Mouse (Mus musculus): ENCODE measurements around the gene Abhd14a.

The Abhd14a gene

GRCm38 (mm10) chr9:106469317-106469716 lies 21.8 kb upstream of the Abhd14a start:
- DNase-seq (ENCODE audit: low spot score in 2 of 2), result no peak

- DNase-seq (ENCODE audit: low spot score in 2 of 2), result no peak
Measured at GRCm38 (mm10) chr9:106467746-106468145, 20.3 kb upstream of the Abhd14a start.

GRCm38 (mm10) chr9:106466721-106467120 lies 19.2 kb upstream of the Abhd14a start:
- DNase-seq (ENCODE audit: low spot score in 2 of 2), result no peak

GRCm38 (mm10) chr9:106465571-106466200 lies 18.2 kb upstream of the Abhd14a start, which contains the start of gene Gpr62:
Gene Gpr62 (minus strand): TSS chr9:106465938.
- DNase-seq (ENCODE audit: low spot score in 2 of 2), result no peak

- DNase-seq (ENCODE audit: low spot score in 2 of 2), result no peak
Measured at GRCm38 (mm10) chr9:106464751-106465541, 17.5 kb upstream of the Abhd14a start.

GRCm38 (mm10) chr9:106463122-106464063 lies 15.9 kb upstream of the Abhd14a start:
- no peak for DNase-seq (ENCODE audit: low spot score in 2 of 2)

- no peak for DNase-seq (ENCODE audit: low spot score in 2 of 2)
Measured at GRCm38 (mm10) chr9:106462430-106462800, 14.9 kb upstream of the Abhd14a start.

GRCm38 (mm10) chr9:106461641-106462429 lies 14.4 kb upstream of the Abhd14a start:
- DNase-seq (ENCODE audit: low spot score in 2 of 2), result no peak

- no peak for DNase-seq (ENCODE audit: low spot score in 2 of 2)
Measured at GRCm38 (mm10) chr9:106461026-106461415, 13.5 kb upstream of the Abhd14a start.

- DNase-seq (ENCODE audit: low spot score in 2 of 2), result no peak
Measured at GRCm38 (mm10) chr9:106460401-106461025, 13.0 kb upstream of the Abhd14a start.

- no peak for DNase-seq (ENCODE audit: low spot score in 2 of 2)
Measured at GRCm38 (mm10) chr9:106459946-106460345, 12.5 kb upstream of the Abhd14a start.

- no peak for DNase-seq (ENCODE audit: low spot score in 2 of 2)
Measured at GRCm38 (mm10) chr9:106457920-106458319, 10.4 kb upstream of the Abhd14a start.

- DNase-seq (ENCODE audit: low spot score in 2 of 2), result no peak
Measured at GRCm38 (mm10) chr9:106457163-106457559, 9.7 kb upstream of the Abhd14a start.

GRCm38 (mm10) chr9:106456325-106457162 lies 9.1 kb upstream of the Abhd14a start:
- DNase-seq (ENCODE audit: low spot score in 2 of 2), result no peak

GRCm38 (mm10) chr9:106454888-106455681 lies 7.6 kb upstream of the Abhd14a start:
- DNase-seq (ENCODE audit: low spot score in 2 of 2), result no peak

- DNase-seq (ENCODE audit: low spot score in 2 of 2), result no peak
Measured at GRCm38 (mm10) chr9:106454071-106454761, 6.7 kb upstream of the Abhd14a start.

GRCm38 (mm10) chr9:106453271-106454070 lies 6.0 kb upstream of the Abhd14a start, which contains the start of gene Pcbp4:
Gene Pcbp4 (plus strand): TSS chr9:106453291.
- DNase-seq (ENCODE audit: low spot score in 2 of 2), result no peak

GRCm38 (mm10) chr9:106452821-106453220 lies 5.3 kb upstream of the Abhd14a start:
- no peak for DNase-seq (ENCODE audit: low spot score in 2 of 2)

Data from spleen, postnatal 36 days (tissue).